Mouse (Mus musculus): Measurements from ENCODE around the gene Tmub1. TPM values are rescaled to one million over a fixed set of nuclear protein-coding genes. Genes with fewer than 3 reads are reported as not detected.

Tmub1 gene
- polyA plus RNA-seq (2017; shearing (Covaris generic)), result 61.6 TPM

GRCm38 (mm10) chr5:24447624-24448298 is at the start of gene Tmub1:
Gene Tmub1, minus strand, starts transcription at chr5:24447854.

GRCm38 (mm10) chr5:24452030-24452690 is 4.5 kb upstream of the Tmub1 start, which contains the start of gene Agap3:
Gene Agap3, plus strand, starts transcription at chr5:24452177.

GRCm38 (mm10) chr5:24444746-24445427 is 2.8 kb downstream of the Tmub1 start, which contains the start of gene Fastk:
Gene Fastk, minus strand, starts transcription at chr5:24445287.

GRCm38 (mm10) chr5:24423129-24424003 is 24.3 kb downstream of the Tmub1 start, which contains the start of the genes Cdk5 and Slc4a2:
Gene Cdk5, minus strand, starts transcription at chr5:24423530.
Gene Slc4a2, plus strand, starts transcription at chr5:24423837.

GRCm38 (mm10) chr5:24413042-24413693 is 34.5 kb downstream of the Tmub1 start, which contains the start of gene Asic3:
Gene Asic3, plus strand, starts transcription at chr5:24413392.

Other genes with a start within 250 kb of the Tmub1 start
- 5.1 TPM for gene Kcnh2, start 96.2 kb downstream of the Tmub1 start, polyA plus RNA-seq (2017; shearing (Covaris generic))
- gene Nos3, start 83.0 kb downstream of the Tmub1 start, polyA plus RNA-seq (2017; shearing (Covaris generic)), result not detected
- 0.22 TPM for gene Atg9b, start 55.7 kb downstream of the Tmub1 start, polyA plus RNA-seq (2017; shearing (Covaris generic))
- 16.1 TPM for gene Abcb8, start 54.2 kb downstream of the Tmub1 start, polyA plus RNA-seq (2017; shearing (Covaris generic))
- not detected for gene Asic3, start 34.5 kb downstream of the Tmub1 start, polyA plus RNA-seq (2017; shearing (Covaris generic))
- 70.9 TPM for gene Cdk5, start 24.3 kb downstream of the Tmub1 start, polyA plus RNA-seq (2017; shearing (Covaris generic))
- 33.4 TPM for gene Slc4a2, start 24.0 kb downstream of the Tmub1 start, polyA plus RNA-seq (2017; shearing (Covaris generic))
- 103 TPM for gene Fastk, start 2.6 kb downstream of the Tmub1 start, polyA plus RNA-seq (2017; shearing (Covaris generic))
- gene Agap3, start 4.3 kb upstream of the Tmub1 start, polyA plus RNA-seq (2017; shearing (Covaris generic)), result 109 TPM
- not detected for gene Gbx1, start 79.3 kb upstream of the Tmub1 start, polyA plus RNA-seq (2017; shearing (Covaris generic))
- not detected for gene Asb10, start 93.1 kb upstream of the Tmub1 start, polyA plus RNA-seq (2017; shearing (Covaris generic))
- not detected for gene 4931409K22Rik, start 109.0 kb upstream of the Tmub1 start, polyA plus RNA-seq (2017; shearing (Covaris generic))
- 104 TPM for gene Abcf2, start 129.6 kb upstream of the Tmub1 start, polyA plus RNA-seq (2017; shearing (Covaris generic))
- 25.5 TPM for gene Chpf2, start 138.9 kb upstream of the Tmub1 start, polyA plus RNA-seq (2017; shearing (Covaris generic))
- 0.90 TPM for gene Smarcd3, start 176.6 kb upstream of the Tmub1 start, polyA plus RNA-seq (2017; shearing (Covaris generic))
- gene Nub1, start 237.7 kb upstream of the Tmub1 start, polyA plus RNA-seq (2017; shearing (Covaris generic)), result 113 TPM